Mouse (Mus musculus): Measurements from ENCODE around the gene Slc10a7.
"Not testable (repeated sequence)": the region's sequence is repeated elsewhere in the genome, so short reads cannot be mapped to it uniquely, and the experiment has no call there.

The Slc10a7 gene

GRCm38 (mm10) chr8:78509273-78510031 is at the start of gene Slc10a7:
Slc10a7 (plus strand) TSS chr8:78509346.
- DNase-seq (ENCODE audit: low read depth, low spot score), result peak; percentile 95

GRCm38 (mm10) chr8:78463941-78464340 is 45.2 kb upstream of the Slc10a7 start:
- DNase-seq (ENCODE audit: low read depth, low spot score), result no peak

GRCm38 (mm10) chr8:78467889-78468288 is 41.3 kb upstream of the Slc10a7 start:
- no peak for DNase-seq (ENCODE audit: low read depth, low spot score)

- peak; percentile 29 for DNase-seq (ENCODE audit: low read depth, low spot score)
Measured at GRCm38 (mm10) chr8:78477051-78477829, 31.9 kb upstream of the Slc10a7 start.

GRCm38 (mm10) chr8:78489733-78490132 is 19.4 kb upstream of the Slc10a7 start:
- no peak for DNase-seq (ENCODE audit: low read depth, low spot score)

GRCm38 (mm10) chr8:78493031-78493430 is 16.1 kb upstream of the Slc10a7 start:
- no peak for DNase-seq (ENCODE audit: low read depth, low spot score)

- DNase-seq (ENCODE audit: low read depth, low spot score), result not testable (repeated sequence)
Measured at GRCm38 (mm10) chr8:78496273-78496672, 12.9 kb upstream of the Slc10a7 start.

- DNase-seq (ENCODE audit: low read depth, low spot score), result no peak
Measured at GRCm38 (mm10) chr8:78502706-78503105, 6.4 kb upstream of the Slc10a7 start.

GRCm38 (mm10) chr8:78507979-78508718 is 997 bp upstream of the Slc10a7 start:
- peak; percentile 55 for DNase-seq (ENCODE audit: low read depth, low spot score)

- DNase-seq (ENCODE audit: low read depth, low spot score), result peak; percentile 95
Measured at GRCm38 (mm10) chr8:78508719-78509272, 350 bp upstream of the Slc10a7 start, which contains the start of gene Rbmxl1. Rbmxl1 (minus strand) TSS chr8:78508898.

- no peak for DNase-seq (ENCODE audit: low read depth, low spot score)
Measured at GRCm38 (mm10) chr8:78510094-78510493, 948 bp downstream of the Slc10a7 start.

GRCm38 (mm10) chr8:78510926-78511325 is 1.8 kb downstream of the Slc10a7 start:
- no peak for DNase-seq (ENCODE audit: low read depth, low spot score)

- DNase-seq (ENCODE audit: low read depth, low spot score), result no peak
Measured at GRCm38 (mm10) chr8:78513106-78513505, 4.0 kb downstream of the Slc10a7 start.

GRCm38 (mm10) chr8:78514706-78515105 is 5.6 kb downstream of the Slc10a7 start:
- no peak for DNase-seq (ENCODE audit: low read depth, low spot score)

GRCm38 (mm10) chr8:78515132-78515531 is 6.0 kb downstream of the Slc10a7 start:
- DNase-seq (ENCODE audit: low read depth, low spot score), result no peak

GRCm38 (mm10) chr8:78533981-78534380 is 24.8 kb downstream of the Slc10a7 start:
- no peak for DNase-seq (ENCODE audit: low read depth, low spot score)

- DNase-seq (ENCODE audit: low read depth, low spot score), result no peak
Measured at GRCm38 (mm10) chr8:78536716-78537115, 27.6 kb downstream of the Slc10a7 start.

- DNase-seq (ENCODE audit: low read depth, low spot score), result no peak
Measured at GRCm38 (mm10) chr8:78537795-78538194, 28.6 kb downstream of the Slc10a7 start.

- DNase-seq (ENCODE audit: low read depth, low spot score), result not testable (repeated sequence)
Measured at GRCm38 (mm10) chr8:78542670-78543069, 33.5 kb downstream of the Slc10a7 start.

- DNase-seq (ENCODE audit: low read depth, low spot score), result no peak
Measured at GRCm38 (mm10) chr8:78543621-78544020, 34.5 kb downstream of the Slc10a7 start.

- DNase-seq (ENCODE audit: low read depth, low spot score), result no peak
Measured at GRCm38 (mm10) chr8:78544545-78544944, 35.4 kb downstream of the Slc10a7 start.

Measured in brain, adult 2 months (tissue).